Mouse (Mus musculus) MEL (cell line): ENCODE data around the gene Cflar. TPM values are rescaled to one million over a fixed set of nuclear protein-coding genes. Genes with fewer than 3 reads are reported as not detected.

ENCODE experiments used
- DNase-seq: peaks from one replicate; pipeline ENCODE4 v3.0.0; 2011; ENCODE audit warnings: low read depth, low spot score
- H3K27ac ChIP-seq: 2 replicates; pipeline ENCODE4 v1.5.1; 2012; ENCODE audit warnings: low read depth, mild to moderate bottlenecking, control low read depth, low read length, moderate library complexity; ENCODE audit not compliant: control insufficient read depth
- H3K27me3 ChIP-seq, 2 experiments: fragments of 150-350 bp in 1 of 2; sonication (generic) in 1 of 2; 2 replicates each; pipeline ENCODE4 v1.6.1; 2012; ENCODE audit warnings: low read length in 2 of 2, mild to moderate bottlenecking in 2 of 2, improper control_type of control experiment in 1 of 2, moderate library complexity in 1 of 2; ENCODE audit not compliant: insufficient read depth in 2 of 2, control insufficient read depth in 1 of 2
- H3K36me3 ChIP-seq, 2 experiments: 2 replicates each; pipeline ENCODE4 v1.6.1; 2012 to 2014; ENCODE audit warnings: low read length in 2 of 2, improper control_type of control experiment in 1 of 2, inconsistent platforms in 1 of 2, mild to moderate bottlenecking in 1 of 2; ENCODE audit not compliant: insufficient read depth in 2 of 2, control insufficient read depth in 1 of 2
- H3K4me1 ChIP-seq, 2 experiments: fragments of 150-350 bp in 1 of 2; sonication (generic) in 1 of 2; 2 replicates each; pipeline ENCODE4 v1.6.1; 2012; ENCODE audit warnings: low read length in 2 of 2, improper control_type of control experiment in 1 of 2, mild to moderate bottlenecking in 1 of 2; ENCODE audit not compliant: insufficient read depth in 2 of 2, control insufficient read depth in 1 of 2
- H3K4me3 ChIP-seq, 2 experiments: fragments of 150-350 bp in 1 of 2; sonication (generic) in 1 of 2; 2 replicates each; pipeline ENCODE4 v1.5.1; 2012; ENCODE audit warnings: low read depth in 2 of 2, low read length in 2 of 2, mild to moderate bottlenecking in 2 of 2, moderate library complexity in 2 of 2, control low read depth in 1 of 2, improper control_type of control experiment in 1 of 2; ENCODE audit not compliant: control insufficient read depth in 1 of 2, insufficient read depth in 1 of 2
- H3K79me2 ChIP-seq: 2 replicates; pipeline ENCODE4 v1.6.1; 2012; ENCODE audit warnings: mild to moderate bottlenecking, low read length, moderate library complexity; ENCODE audit not compliant: control insufficient read depth, poor library complexity, insufficient read depth
- H3K9ac ChIP-seq: 2 replicates; pipeline ENCODE4 v1.6.1; 2012; ENCODE audit warnings: low read depth, mild to moderate bottlenecking, control low read depth, low read length, moderate library complexity; ENCODE audit not compliant: control insufficient read depth, poor library complexity, severe bottlenecking
- H3K9me3 ChIP-seq: fragments of 150-350 bp; sonication (generic); replicated peaks from 2 replicates; pipeline ENCODE4 v1.6.1; 2012; ENCODE audit warnings: mild to moderate bottlenecking, low read length, improper control_type of control experiment, moderate library complexity; ENCODE audit not compliant: insufficient read depth
- BHLHE40 ChIP-seq: IDR thresholded peaks from 2 replicates; pipeline ENCODE4 v1.6.1; 2012; ENCODE audit warnings: low read depth, mild to moderate bottlenecking, inconsistent platforms, low read length, improper control_type of control experiment, borderline replicate concordance
- CHD2 ChIP-seq: IDR thresholded peaks from 2 replicates; pipeline ENCODE4 v1.6.1; 2011; ENCODE audit warnings: low read length, improper control_type of control experiment
- CTCF ChIP-seq, 3 experiments: IDR thresholded peaks in 2 of 3; conservative IDR thresholded peaks in 1 of 3; 2 replicates each; pipeline ENCODE4 v1.5.1; 2011 to 2012; ENCODE audit warnings: low read length in 3 of 3, low read depth in 2 of 3, mild to moderate bottlenecking in 2 of 3, improper control_type of control experiment in 1 of 3, inconsistent platforms in 1 of 3, mixed read lengths in 1 of 3, moderate library complexity in 1 of 3; ENCODE audit not compliant: control insufficient read depth in 1 of 3, insufficient read depth in 1 of 3, poor library complexity in 1 of 3, severe bottlenecking in 1 of 3
- E2F4 ChIP-seq: IDR thresholded peaks from 2 replicates; pipeline ENCODE4 v1.6.1; 2011; ENCODE audit warnings: low read depth, low read length, improper control_type of control experiment, borderline replicate concordance
- ELF1 ChIP-seq: IDR thresholded peaks from 2 replicates; pipeline ENCODE4 v1.6.1; 2014; ENCODE audit warnings: low read depth, mild to moderate bottlenecking, inconsistent platforms, low read length, improper control_type of control experiment, moderate library complexity
- ETS1 ChIP-seq: IDR thresholded peaks from 2 replicates; pipeline ENCODE4 v1.6.1; 2012; ENCODE audit warnings: low read depth, mild to moderate bottlenecking, inconsistent platforms, low read length, improper control_type of control experiment, moderate library complexity
- GABPA ChIP-seq: IDR thresholded peaks from 2 replicates; pipeline ENCODE4 v1.6.1; 2012; ENCODE audit warnings: low read depth, mild to moderate bottlenecking, inconsistent platforms, low read length, improper control_type of control experiment, moderate library complexity
- GATA1 ChIP-seq: IDR thresholded peaks from 2 replicates; pipeline ENCODE4 v1.6.1; 2011; ENCODE audit warnings: low read depth, low read length, improper control_type of control experiment
- HCFC1 ChIP-seq: IDR thresholded peaks from 2 replicates; pipeline ENCODE4 v1.6.1; 2012; ENCODE audit warnings: low read depth, mild to moderate bottlenecking, inconsistent platforms, low read length, improper control_type of control experiment, moderate library complexity
- JUND ChIP-seq: IDR thresholded peaks from 2 replicates; pipeline ENCODE4 v1.6.1; 2011; ENCODE audit warnings: low read depth, mild to moderate bottlenecking, improper control_type of control experiment, low read length
- KAT2A ChIP-seq: conservative IDR thresholded peaks from 2 replicates; pipeline ENCODE4 v1.6.1; 2012; ENCODE audit warnings: low read depth, low read length, improper control_type of control experiment, inconsistent platforms
- MEF2A ChIP-seq: IDR thresholded peaks from 2 replicates; pipeline ENCODE4 v1.6.1; 2014; ENCODE audit warnings: low read depth, mild to moderate bottlenecking, inconsistent platforms, low read length, improper control_type of control experiment; ENCODE audit not compliant: poor library complexity, insufficient replicate concordance, severe bottlenecking; ENCODE audit errors: extremely low read depth
- MXI1 ChIP-seq: IDR thresholded peaks from 2 replicates; pipeline ENCODE4 v1.6.1; 2011; ENCODE audit warnings: mild to moderate bottlenecking, low read depth, low read length, improper control_type of control experiment
- MYC ChIP-seq: IDR thresholded peaks from 2 replicates; pipeline ENCODE4 v1.6.1; 2011; ENCODE audit warnings: low read depth, mild to moderate bottlenecking, low read length, improper control_type of control experiment, moderate library complexity
- NELFE ChIP-seq: IDR thresholded peaks from 2 replicates; pipeline ENCODE4 v1.6.1; 2011; ENCODE audit warnings: low read depth, low read length, improper control_type of control experiment
- POLR2A ChIP-seq, 2 experiments: IDR thresholded peaks; 2 replicates each; pipeline ENCODE4 v1.6.1; 2011 to 2012; ENCODE audit warnings: low read length in 2 of 2, mild to moderate bottlenecking in 2 of 2, control low read depth in 1 of 2, improper control_type of control experiment in 1 of 2, low read depth in 1 of 2, moderate library complexity in 1 of 2; ENCODE audit not compliant: control insufficient read depth in 1 of 2, insufficient read depth in 1 of 2, poor library complexity in 1 of 2
- POLR2AphosphoS2 ChIP-seq: IDR thresholded peaks from 2 replicates; pipeline ENCODE4 v1.6.1; 2011; ENCODE audit warnings: low read length, improper control_type of control experiment
- POLR2AphosphoS5 ChIP-seq: IDR thresholded peaks from 2 replicates; pipeline ENCODE4 v1.6.1; 2012; ENCODE audit warnings: low read depth, borderline replicate concordance, mild to moderate bottlenecking, inconsistent platforms, low read length, moderate library complexity, mixed read lengths
- RAD21 ChIP-seq: IDR thresholded peaks from 2 replicates; pipeline ENCODE4 v1.6.1; 2011; ENCODE audit warnings: mild to moderate bottlenecking, low read depth, low read length, improper control_type of control experiment
- RCOR1 ChIP-seq: IDR thresholded peaks from 2 replicates; pipeline ENCODE4 v1.6.1; 2012; ENCODE audit warnings: low read depth, mild to moderate bottlenecking, inconsistent platforms, low read length, improper control_type of control experiment
- SIN3A ChIP-seq: IDR thresholded peaks from 2 replicates; pipeline ENCODE4 v1.6.1; 2012; ENCODE audit warnings: low read length, improper control_type of control experiment, inconsistent platforms
- TBP ChIP-seq: IDR thresholded peaks from 2 replicates; pipeline ENCODE4 v1.8.0; 2011; ENCODE audit warnings: low read depth, low read length, improper control_type of control experiment
- UBTF ChIP-seq: IDR thresholded peaks from 2 replicates; pipeline ENCODE4 v1.6.1; 2012; ENCODE audit warnings: low read depth, mild to moderate bottlenecking, inconsistent platforms, low read length, improper control_type of control experiment, moderate library complexity, borderline replicate concordance; ENCODE audit not compliant: insufficient read depth
- ZC3H11A ChIP-seq: IDR thresholded peaks from 2 replicates; pipeline ENCODE4 v1.6.1; 2012; ENCODE audit warnings: low read depth, mild to moderate bottlenecking, inconsistent platforms, low read length, improper control_type of control experiment
- ZKSCAN1 ChIP-seq: IDR thresholded peaks from 2 replicates; pipeline ENCODE4 v1.6.1; 2012; ENCODE audit warnings: low read depth, mild to moderate bottlenecking, inconsistent platforms, low read length, improper control_type of control experiment, moderate library complexity
- ZMIZ1 ChIP-seq: IDR thresholded peaks from 2 replicates; pipeline ENCODE4 v1.6.1; 2012; ENCODE audit warnings: low read depth, mild to moderate bottlenecking, inconsistent platforms, low read length, improper control_type of control experiment, moderate library complexity
- ZNF384 ChIP-seq: IDR thresholded peaks from 2 replicates; pipeline ENCODE4 v1.6.1; 2012; ENCODE audit warnings: low read depth, mild to moderate bottlenecking, inconsistent platforms, low read length, improper control_type of control experiment
- polyA plus RNA-seq, 2 experiments: library from polyadenylated mRNA; stranded (reverse) in 1 of 2; unstranded in 1 of 2; fragments of >175 nt in 1 of 2; fragments of >200 nt in 1 of 2; gene quantifications; 2 replicates each; pipeline versions ENCODE4 v1.2.1 to v1.2.4; 2012; ENCODE audit warnings: low replicate concordance in 2 of 2, low read depth in 1 of 2; ENCODE audit not compliant: insufficient read length in 2 of 2, insufficient read depth in 1 of 2, missing spikeins in 1 of 2
- total RNA-seq: library from RNA; depleted of rRNA; stranded (reverse); fragments of 300-350 nt; gene quantifications from 2 replicates; pipeline ENCODE4 v1.2.3, GENCODE M21; 2012

Cflar gene
- total and polyA plus RNA-seq, 3 experiments, result 13.1 to 13.2 TPM; not detected in 1

- Histone ChIP-seq H3K9me3 (no peaks in the 10 kb centered on the region), H3K9ac (peak overlapping the region; percentile 66), H3K4me3 (peak overlapping the region; percentile 51 to 67), H3K4me1 (peaks cover 0 to 9% of the 10 kb centered on the region in 2 experiments; a peak in 2 of 4 replicates)
- TF ChIP-seq ZNF384 (peak; percentile 94), POLR2AphosphoS2 (0 out of 2 replicates have a peak, but pooled peaks have one; percentile 9), ETS1 (0 out of 2 replicates have a peak, but pooled peaks have one; percentile 3), MXI1 (no peak)
- TF ChIP-seq, all 39 proteins: peak for 3
- Histone ChIP-seq H3K27me3 (no peaks in the 10 kb centered on the region), H3K36me3 (peaks cover 0 to 15% of the 10 kb centered on the region in 2 experiments; a peak in 2 of 4 replicates), H3K79me2 (peaks cover 18% of the 10 kb centered on the region), H3K27ac (peak overlapping the region; percentile 62)
- DNase-seq, result peak; percentile 58
These were observed 90.4 kb downstream of the Cflar start for GRCm38 (mm10) chr1:58801558-58802285.

- peak; percentile 89 for DNase-seq
- Histone ChIP-seq H3K4me3 (peak overlapping the region; percentile 51 to 67), H3K4me1 (peaks cover 0 to under 1% of the 10 kb centered on the region in 2 experiments; a peak in 1 of 4 replicates), H3K9me3 (no peaks in the 10 kb centered on the region), H3K27me3 (no peaks in the 10 kb centered on the region), H3K79me2 (peaks cover 10% of the 10 kb centered on the region), H3K36me3 (peaks cover 0 to 7% of the 10 kb centered on the region in 2 experiments; a peak in 2 of 4 replicates), H3K27ac (peak overlapping the region; percentile 62), H3K9ac (peak overlapping the region; percentile 66)
- TF ChIP-seq CTCF (IDR thresholded peaks at IDR 0.05 in 2 of 3, conservative IDR thresholded peaks at IDR 0.05 in 1 of 3; ENCODE audit: control insufficient read depth in 1 of 3, insufficient read depth in 1 of 3, low read depth in 2 of 3, low read length in 3 of 3, poor library complexity in 1 of 3, severe bottlenecking in 1 of 3) (peak; percentile 67 to 73 (median 69)), ZNF384 (no peak), SIN3A (peak; percentile 14; the same call in 1 of the 2 replicates), MYC (no peak), ZMIZ1 (no peak), ZKSCAN1 (no peak), GABPA (no peak), KAT2A (no peak), ZC3H11A (no peak), GATA1 (peak; percentile 16; the same call in 1 of the 2 replicates), MXI1 (peak; percentile 25), UBTF (no peak), HCFC1 (0 out of 2 replicates have a peak, but pooled peaks have one; percentile 39), JUND (no peak), POLR2AphosphoS5 (no peak), RCOR1 (no peak), MEF2A (no peak), CHD2 (no peak; the same call in 1 of the 2 replicates), RAD21 (peak; percentile 3), BHLHE40 (no peak), NELFE (no peak; the same call in 1 of the 2 replicates), POLR2A (IDR thresholded peaks at IDR 0.05; ENCODE audit: control insufficient read depth in 1 of 2, insufficient read depth in 1 of 2, low read depth in 1 of 2, low read length in 2 of 2, poor library complexity in 1 of 2) (peak in 1 of 2 experiments; percentile 25; a peak in 2 of 4 replicates), ELF1 (peak; percentile 86), E2F4 (no peak), TBP (peak; percentile 75)
These were observed 91.3 kb downstream of the Cflar start for GRCm38 (mm10) chr1:58802322-58803273.
